Mouse (Mus musculus) kidney, adult 2 months (tissue): ENCODE results near the gene Rnf150.

Source experiments
- CTCF ChIP-seq: fragments of 200-500 bp; conservative IDR thresholded peaks from 2 replicates; pipeline ENCODE4 v1.5.1; 2011; ENCODE audit warnings: low read depth, mild to moderate bottlenecking, control low read depth, low read length, moderate library complexity, mixed read lengths; ENCODE audit not compliant: insufficient read depth, insufficient read length
- POLR2A ChIP-seq: fragments of 200-500 bp; IDR thresholded peaks from one replicate; pipeline ENCODE4 v1.6.1; 2011; ENCODE audit warnings: low read depth, low read length, control low read depth

DNA sequence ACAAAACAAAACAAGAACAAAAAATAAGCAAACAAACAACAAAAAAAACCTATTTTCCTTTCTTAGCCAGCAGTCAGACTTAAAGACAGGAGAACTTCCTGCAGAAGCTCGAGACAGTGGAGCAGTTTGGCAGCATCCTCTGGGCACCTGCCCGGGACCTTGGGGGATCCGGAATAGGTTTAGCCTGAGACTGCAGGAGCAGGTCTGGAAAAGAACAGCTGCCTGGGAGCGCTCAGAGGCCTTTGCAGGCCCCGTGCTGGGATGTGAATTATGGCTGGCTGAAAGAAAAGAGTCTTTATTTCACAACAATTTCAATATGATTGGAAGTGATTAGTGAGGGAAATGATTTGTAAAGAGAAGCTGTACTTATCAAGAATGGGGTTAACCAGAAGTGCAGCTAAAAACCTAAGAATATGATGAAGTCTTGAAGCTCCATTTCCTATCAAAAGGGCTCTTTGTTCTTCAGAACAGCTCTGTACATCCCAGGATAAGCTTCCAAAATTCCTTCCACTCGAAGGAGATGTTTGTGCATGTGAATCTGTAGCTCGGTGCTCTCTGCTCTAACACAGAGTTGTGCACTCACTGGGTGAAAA is 92.1 kb downstream of the Rnf150 start:
- TF ChIP-seq CTCF (no peak), POLR2A (no peak)
